Mouse (Mus musculus) kidney, postnatal 36 days (tissue): Measurements from ENCODE around the gene Lrrc26.
"Not testable (repeated sequence)": the region's sequence is repeated elsewhere in the genome, so short reads cannot be mapped to it uniquely, and the experiment has no call there.

Source experiments
- DNase-seq, 2 experiments: peaks; one replicate each; pipeline ENCODE4 v3.0.0; 2021 to 2022; ENCODE audit warnings: mixed read lengths in 2 of 2

Gene Lrrc26

GRCm38 (mm10) chr2:25289651-25290050 lies at the start of gene Lrrc26:
TSS of gene Lrrc26 (plus strand) at chr2:25289915.
- peak; percentile 83 to 84 for DNase-seq

- DNase-seq = no peak
Observed at GRCm38 (mm10) chr2:25240310-25240709, 49.4 kb upstream of the Lrrc26 start.

GRCm38 (mm10) chr2:25240723-25241437 lies 48.8 kb upstream of the Lrrc26 start:
- peak; percentile 91 for DNase-seq

GRCm38 (mm10) chr2:25241438-25241775 lies 48.3 kb upstream of the Lrrc26 start:
- DNase-seq = no peak

GRCm38 (mm10) chr2:25242101-25242506 lies 47.6 kb upstream of the Lrrc26 start, which contains the start of the genes Rnf208 and Cysrt1:
TSS of gene Rnf208 (plus strand) at chr2:25242255.
TSS of gene Cysrt1 (minus strand) at chr2:25242452.
- peak in 1 of 2 experiments; percentile 50 for DNase-seq

- DNase-seq = no peak
Observed at GRCm38 (mm10) chr2:25243342-25243741, 46.4 kb upstream of the Lrrc26 start.

- peak; percentile 44 to 48 for DNase-seq
Observed at GRCm38 (mm10) chr2:25244144-25244543, 45.6 kb upstream of the Lrrc26 start.

- peak; percentile 56 to 65 for DNase-seq
Observed at GRCm38 (mm10) chr2:25246183-25247072, 43.3 kb upstream of the Lrrc26 start, which contains the start of gene AL732309.1. TSS of gene AL732309.1 (minus strand) at chr2:25246863.

GRCm38 (mm10) chr2:25252331-25252730 lies 37.4 kb upstream of the Lrrc26 start:
- peak; percentile 48 to 74 for DNase-seq

GRCm38 (mm10) chr2:25255284-25255779 lies 34.4 kb upstream of the Lrrc26 start, which contains the start of gene Tmem203:
TSS of gene Tmem203 (plus strand) at chr2:25255439.
- DNase-seq = peak; percentile 91 to 95

- peak; percentile 64 to 82 for DNase-seq
Observed at GRCm38 (mm10) chr2:25256443-25257109, 33.1 kb upstream of the Lrrc26 start.

GRCm38 (mm10) chr2:25257250-25257649 lies 32.5 kb upstream of the Lrrc26 start:
- DNase-seq = not testable (repeated sequence)

GRCm38 (mm10) chr2:25258887-25259286 lies 30.8 kb upstream of the Lrrc26 start:
- DNase-seq = peak in 1 of 2 experiments; percentile 56

GRCm38 (mm10) chr2:25261870-25262269 lies 27.8 kb upstream of the Lrrc26 start:
- DNase-seq = no peak

GRCm38 (mm10) chr2:25262291-25262767 lies 27.4 kb upstream of the Lrrc26 start, which contains the start of gene Tprn:
TSS of gene Tprn (plus strand) at chr2:25262618.
- peak; percentile 97 to 99 for DNase-seq

- peak in 1 of 2 experiments; percentile 59 for DNase-seq
Observed at GRCm38 (mm10) chr2:25262795-25263622, 26.7 kb upstream of the Lrrc26 start.

- DNase-seq = peak in 1 of 2 experiments; percentile 30
Observed at GRCm38 (mm10) chr2:25263623-25264285, 26.0 kb upstream of the Lrrc26 start.

- no peak for DNase-seq
Observed at GRCm38 (mm10) chr2:25264286-25264660, 25.4 kb upstream of the Lrrc26 start.

GRCm38 (mm10) chr2:25264851-25265250 lies 24.9 kb upstream of the Lrrc26 start:
- DNase-seq = peak; percentile 89 to 90

GRCm38 (mm10) chr2:25265897-25266656 lies 23.6 kb upstream of the Lrrc26 start:
- peak; percentile 66 to 68 for DNase-seq
